Mouse (Mus musculus): Measurements from ENCODE around the gene Zfp61. TPM values are rescaled to one million over a fixed set of nuclear protein-coding genes. Genes with fewer than 3 reads are reported as not detected.

The Zfp61 gene
- polyA plus RNA-seq, 1 experiment from 2014 or later = 1.8 TPM

GRCm38 (mm10) chr7:24333304-24333986, 32.4 kb upstream of the Zfp61 start, which contains the start of gene Tescl:
TSS of gene Tescl (minus strand) at chr7:24333936.
- TF ChIP-seq EP300 (IDR thresholded peaks at IDR 0.05; ENCODE audit: low read depth) (no peak), CTCF (IDR thresholded peaks at IDR 0.05; ENCODE audit: low read depth) (no peak)
- ATAC-seq (no peak), DNase-seq (no peak)
- H3K4me3 ChIP-seq (ENCODE audit: low read depth, low read length) = no peak within 1 kb of the TSS
- H3K36me3 ChIP-seq (replicated peaks; ENCODE audit: insufficient read depth, low read length) = no peaks in the 10 kb centered on the region
- no peak within 1 kb of the TSS for H3K9ac ChIP-seq (replicated peaks)
- no peaks in the 10 kb centered on the region for H3K4me1 ChIP-seq (ENCODE audit: insufficient read depth)
- no peak within 1 kb of the TSS for H3K27ac ChIP-seq (ENCODE audit: low read depth)
- H3K9me3 ChIP-seq (ENCODE audit: low read length) = no peaks in the 10 kb centered on the region
- WGBS (ENCODE audit: insufficient replicate concordance) = 33% methylated on average over 49 of the region's 49 CpGs
- peak within 1 kb of the TSS; percentile 1; the same call in 1 of the 2 replicates for H3K4me2 ChIP-seq (ENCODE audit: low read depth, low read length)
- H3K27me3 ChIP-seq (ENCODE audit: insufficient read depth, low read length) = peaks cover 18% of the 10 kb centered on the region

GRCm38 (mm10) chr7:24327281-24327975, 26.4 kb upstream of the Zfp61 start:
- Histone ChIP-seq H3K9ac (replicated peaks) (no peak overlapping the region), H3K4me1 (ENCODE audit: insufficient read depth) (peaks cover 2% of the 10 kb centered on the region; the same call in 1 of the 2 replicates), H3K4me2 (ENCODE audit: low read depth, low read length) (no peak overlapping the region), H3K36me3 (replicated peaks; ENCODE audit: insufficient read depth, low read length) (no peaks in the 10 kb centered on the region), H3K27ac (ENCODE audit: low read depth) (no peak overlapping the region), H3K4me3 (ENCODE audit: low read depth, low read length) (no peak overlapping the region), H3K9me3 (ENCODE audit: low read length) (peaks cover 7% of the 10 kb centered on the region; the same call in 1 of the 2 replicates), H3K27me3 (ENCODE audit: insufficient read depth, low read length) (0 out of 2 replicates have a peak, but pooled peaks cover 4% of the 10 kb centered on the region)
- TF ChIP-seq CTCF (IDR thresholded peaks at IDR 0.05; ENCODE audit: low read depth) = no peak
- TF ChIP-seq EP300 (IDR thresholded peaks at IDR 0.05; ENCODE audit: low read depth) = no peak
- no peak for DNase-seq
- WGBS (ENCODE audit: insufficient replicate concordance) = 66% methylated on average over 14 of the region's 14 CpGs
- no peak for ATAC-seq

- ATAC-seq (no peak), DNase-seq (no peak)
- Histone ChIP-seq H3K27ac (ENCODE audit: low read depth) (no peak overlapping the region), H3K4me3 (ENCODE audit: low read depth, low read length) (no peak overlapping the region), H3K9ac (replicated peaks) (no peak overlapping the region), H3K4me1 (ENCODE audit: insufficient read depth) (peaks cover 2% of the 10 kb centered on the region; the same call in 1 of the 2 replicates), H3K27me3 (ENCODE audit: insufficient read depth, low read length) (0 out of 2 replicates have a peak, but pooled peaks cover 4% of the 10 kb centered on the region), H3K4me2 (ENCODE audit: low read depth, low read length) (peak overlapping the region; percentile 35; the same call in 1 of the 2 replicates), H3K9me3 (ENCODE audit: low read length) (peaks cover 7% of the 10 kb centered on the region; the same call in 1 of the 2 replicates), H3K36me3 (replicated peaks; ENCODE audit: insufficient read depth, low read length) (no peaks in the 10 kb centered on the region)
- TF ChIP-seq CTCF (IDR thresholded peaks at IDR 0.05; ENCODE audit: low read depth) (no peak), EP300 (IDR thresholded peaks at IDR 0.05; ENCODE audit: low read depth) (no peak)
- 50% methylated on average over 20 of the region's 20 CpGs for WGBS (ENCODE audit: insufficient replicate concordance)
These were observed 25.5 kb upstream of the Zfp61 start for GRCm38 (mm10) chr7:24326273-24327135.

- 12% methylated on average over 12 of the region's 13 CpGs for WGBS (ENCODE audit: insufficient replicate concordance)
- Histone ChIP-seq H3K4me1 (ENCODE audit: insufficient read depth) (peaks cover 2% of the 10 kb centered on the region; the same call in 1 of the 2 replicates), H3K36me3 (replicated peaks; ENCODE audit: insufficient read depth, low read length) (no peaks in the 10 kb centered on the region), H3K27ac (ENCODE audit: low read depth) (no peak overlapping the region), H3K9ac (replicated peaks) (no peak overlapping the region), H3K9me3 (ENCODE audit: low read length) (peaks cover 7% of the 10 kb centered on the region; the same call in 1 of the 2 replicates), H3K4me2 (ENCODE audit: low read depth, low read length) (peak overlapping the region; percentile 35; the same call in 1 of the 2 replicates), H3K27me3 (ENCODE audit: insufficient read depth, low read length) (0 out of 2 replicates have a peak, but pooled peaks cover 4% of the 10 kb centered on the region), H3K4me3 (ENCODE audit: low read depth, low read length) (no peak overlapping the region)
- ATAC-seq (no peak), DNase-seq (no peak)
- TF ChIP-seq EP300 (IDR thresholded peaks at IDR 0.05; ENCODE audit: low read depth) (no peak), CTCF (IDR thresholded peaks at IDR 0.05; ENCODE audit: low read depth) (no peak)
These were observed 24.7 kb upstream of the Zfp61 start for GRCm38 (mm10) chr7:24325675-24326128.

- Histone ChIP-seq H3K9ac (replicated peaks) (no peak overlapping the region), H3K4me3 (ENCODE audit: low read depth, low read length) (no peak overlapping the region), H3K27me3 (ENCODE audit: insufficient read depth, low read length) (0 out of 2 replicates have a peak, but pooled peaks cover 4% of the 10 kb centered on the region), H3K4me1 (ENCODE audit: insufficient read depth) (peaks cover 2% of the 10 kb centered on the region; the same call in 1 of the 2 replicates), H3K4me2 (ENCODE audit: low read depth, low read length) (no peak overlapping the region), H3K9me3 (ENCODE audit: low read length) (peaks cover 7% of the 10 kb centered on the region; the same call in 1 of the 2 replicates), H3K36me3 (replicated peaks; ENCODE audit: insufficient read depth, low read length) (no peaks in the 10 kb centered on the region), H3K27ac (ENCODE audit: low read depth) (no peak overlapping the region)
- 80% methylated on average over 6 of the region's 6 CpGs for WGBS (ENCODE audit: insufficient replicate concordance)
- no peak for TF ChIP-seq EP300 (IDR thresholded peaks at IDR 0.05; ENCODE audit: low read depth)
- TF ChIP-seq CTCF (IDR thresholded peaks at IDR 0.05; ENCODE audit: low read depth) = no peak
- ATAC-seq (no peak), DNase-seq (no peak)
These were observed 24.2 kb upstream of the Zfp61 start for GRCm38 (mm10) chr7:24325197-24325596.
